Mouse (Mus musculus): Measurements from ENCODE around the gene Map3k11.

GRCm38 (mm10) chr19:5693801-5694200 lies 5.3 kb downstream of the Map3k11 start:
- TF ChIP-seq POLR2A (IDR thresholded peaks at IDR 0.05; ENCODE audit: low read depth, low read length) (no peak), CTCF (IDR thresholded peaks at IDR 0.05; ENCODE audit: extremely low read depth, insufficient read depth, insufficient read length, insufficient replicate concordance) (no peak)
